Mouse (Mus musculus): ENCODE measurements around the gene Mycbp2. TPM values are rescaled to one million over a fixed set of nuclear protein-coding genes. Genes with fewer than 3 reads are reported as not detected.

Gene Mycbp2
- total RNA-seq, 1 experiment from 2014 or later = 66.3 TPM

DNA sequence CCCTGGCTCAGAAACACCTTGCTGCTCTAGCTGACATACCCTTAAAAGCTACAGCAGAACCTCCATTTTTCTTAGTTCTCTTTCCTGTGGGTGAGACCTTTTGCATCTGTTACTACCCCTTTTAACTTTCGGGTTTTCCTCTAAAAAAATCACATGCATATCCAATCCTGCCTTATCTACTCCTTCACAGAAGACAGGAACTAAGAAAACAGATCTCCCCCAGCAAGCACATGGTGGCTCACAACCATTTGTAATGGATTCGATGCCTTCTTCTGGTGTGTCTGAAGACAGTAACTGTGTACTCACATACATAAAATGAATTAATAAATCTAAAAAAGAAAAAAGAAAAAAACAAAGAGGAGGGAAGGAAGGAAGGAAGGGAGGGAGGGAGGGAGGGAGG is 87.9 kb downstream of the Mycbp2 start:
- no peak for DNase-seq

DNA sequence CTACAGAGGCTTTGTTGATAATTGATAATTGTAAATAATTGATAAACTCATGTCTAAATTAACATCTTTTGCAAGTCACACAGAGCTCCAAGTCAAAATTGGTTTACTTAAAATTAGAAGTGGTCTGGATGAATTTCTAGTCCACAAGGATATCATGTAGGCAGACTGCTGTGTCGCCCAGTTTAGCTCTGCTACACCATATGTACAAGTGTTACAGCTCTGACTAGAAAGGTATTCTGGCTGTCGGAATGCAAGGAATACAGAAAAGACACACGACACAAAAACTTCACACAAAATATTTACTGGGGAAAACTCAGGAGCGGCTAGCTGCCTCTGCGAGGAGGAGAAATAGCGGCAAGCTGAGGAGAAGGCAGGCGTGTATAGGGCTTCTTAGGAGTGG is 89.7 kb downstream of the Mycbp2 start:
- DNase-seq = no peak

DNA sequence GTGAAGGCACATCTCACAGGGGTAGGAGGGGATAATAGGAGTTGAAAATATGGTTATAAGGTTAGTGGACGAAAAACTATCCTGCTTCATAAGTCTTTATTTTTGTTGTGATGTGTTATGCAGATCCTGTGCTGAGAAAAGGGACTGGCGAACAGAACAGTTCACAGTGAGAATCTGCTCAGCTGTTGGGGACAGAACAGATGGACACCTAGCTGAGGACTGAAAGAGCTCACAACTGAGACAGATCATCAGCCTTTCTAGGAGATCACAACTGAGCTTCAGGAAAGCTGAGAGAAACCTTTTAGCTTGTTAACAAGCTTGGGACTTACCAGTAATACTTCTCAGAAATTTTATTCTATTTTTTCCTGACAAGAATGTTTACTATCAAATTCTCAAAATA is 92.3 kb downstream of the Mycbp2 start:
- DNase-seq = no peak

DNA sequence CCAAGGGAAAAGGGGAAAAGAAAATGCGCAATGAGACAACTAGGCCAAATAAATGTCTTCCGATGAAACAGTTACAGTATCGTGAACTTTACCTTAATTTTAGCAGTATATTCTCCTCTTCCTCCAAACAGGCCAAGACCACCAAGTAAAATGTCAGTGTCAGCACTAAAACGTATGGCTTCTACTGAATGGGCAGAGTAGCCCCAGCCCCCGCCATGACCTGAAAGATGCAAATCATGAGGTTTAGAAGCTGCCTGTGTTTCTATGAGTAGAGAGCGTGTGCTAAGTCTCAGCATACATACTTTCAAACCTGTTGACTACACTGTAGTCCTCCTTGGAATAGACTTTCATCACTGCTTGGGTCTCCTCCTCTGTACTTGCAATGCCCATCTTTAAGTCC is 104.6 kb downstream of the Mycbp2 start:
- DNase-seq = no peak

DNA sequence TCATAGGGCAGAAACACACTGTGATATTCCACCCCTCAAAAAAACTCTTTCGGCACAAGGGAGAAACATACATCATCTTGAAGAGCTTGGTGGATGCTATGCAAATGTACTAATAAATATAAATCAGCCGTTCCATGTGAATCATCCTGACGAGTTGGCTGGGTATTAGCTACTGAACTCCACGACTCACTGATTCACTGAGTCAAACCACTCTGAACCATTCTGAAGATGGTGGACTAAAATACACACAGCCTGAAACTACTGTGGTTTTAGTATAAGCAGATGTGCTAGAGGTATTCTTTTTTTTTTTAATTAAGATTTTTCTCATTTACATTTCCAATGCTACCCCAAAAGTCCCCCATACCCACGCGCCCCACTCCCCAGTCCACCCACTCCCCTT is 111.8 kb downstream of the Mycbp2 start:
- DNase-seq = no peak

DNA sequence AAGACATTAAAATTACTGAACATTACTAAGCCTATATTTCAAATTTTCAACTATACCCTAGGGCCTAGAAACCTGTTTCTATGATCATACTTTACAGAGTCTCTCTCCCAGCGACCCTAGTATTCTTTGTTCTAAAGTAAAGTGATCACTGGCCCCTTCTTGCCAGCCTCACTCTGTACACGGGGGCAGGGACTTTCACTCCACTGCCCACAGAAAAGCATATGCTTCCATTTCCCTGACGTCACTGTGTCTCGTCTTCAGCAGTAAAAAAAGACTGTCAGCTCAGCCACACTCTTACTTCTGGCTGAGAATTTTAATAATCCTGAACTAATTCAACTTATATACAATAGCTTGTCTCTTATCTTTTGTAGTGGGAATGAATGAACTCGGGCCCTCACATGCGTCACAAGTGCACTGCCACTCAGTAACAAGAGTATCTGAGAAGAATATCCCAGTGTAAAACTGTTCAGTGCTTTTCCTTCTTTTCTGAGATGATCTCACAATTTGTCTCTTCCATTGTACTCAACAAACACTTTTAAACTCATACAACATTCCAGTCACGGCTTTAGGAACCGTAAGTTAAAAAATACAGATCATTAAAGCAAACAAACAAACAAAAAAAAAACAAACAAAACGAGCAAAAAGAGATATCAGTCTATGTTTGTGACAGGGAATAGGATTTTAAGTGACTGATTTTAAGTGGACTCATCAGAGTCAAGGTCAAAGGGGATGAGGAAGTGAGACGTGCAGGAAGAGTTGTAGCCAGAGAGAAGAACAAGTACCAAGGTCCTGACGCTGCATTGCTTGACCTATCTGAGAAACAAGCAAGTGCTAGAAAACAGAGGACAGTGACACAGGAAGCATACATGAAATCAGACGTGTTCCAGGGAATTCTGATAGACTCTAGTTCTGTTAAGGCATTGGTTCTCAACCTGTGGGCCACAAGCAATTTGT is 112.7 kb downstream of the Mycbp2 start:
- no peak for DNase-seq

DNA sequence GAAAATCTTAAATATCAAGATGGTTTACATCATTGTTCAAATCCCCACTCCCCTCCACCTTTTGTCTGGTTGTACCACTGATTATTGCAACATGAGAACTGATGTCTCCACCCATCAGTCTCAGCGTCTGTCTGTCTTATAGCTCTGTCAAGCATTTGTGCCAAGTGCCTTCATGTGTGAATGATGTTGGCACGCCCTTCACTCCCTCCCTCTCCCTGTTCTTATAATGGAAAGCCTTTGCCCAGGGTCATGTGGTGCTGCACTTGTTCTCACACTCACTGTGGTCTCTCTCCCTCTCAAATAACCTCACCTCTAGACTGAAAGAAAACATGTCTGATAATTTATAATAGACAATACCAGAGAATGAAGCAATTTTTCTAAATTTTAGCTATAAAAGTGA is 124.3 kb downstream of the Mycbp2 start:
- no peak for DNase-seq

DNA sequence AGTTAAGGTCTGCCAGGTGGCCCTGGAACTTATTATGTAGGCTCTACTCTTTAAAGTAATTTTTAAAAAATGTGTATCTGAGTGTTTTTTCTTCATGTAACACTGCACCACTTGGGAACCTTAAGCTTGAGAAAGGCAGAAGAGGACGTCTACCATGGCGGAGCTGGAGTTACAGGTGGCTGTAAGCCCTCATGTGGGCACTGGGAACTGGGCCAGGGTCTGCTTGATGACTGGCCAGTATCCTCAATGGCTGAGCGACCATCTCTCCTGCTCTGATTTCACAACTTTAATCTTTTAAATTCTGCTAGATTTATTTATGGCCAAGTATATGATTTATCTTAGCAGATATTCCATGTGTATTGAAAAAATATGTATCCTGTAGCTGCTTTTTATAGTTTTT is 124.9 kb downstream of the Mycbp2 start:
- no peak for DNase-seq

DNA sequence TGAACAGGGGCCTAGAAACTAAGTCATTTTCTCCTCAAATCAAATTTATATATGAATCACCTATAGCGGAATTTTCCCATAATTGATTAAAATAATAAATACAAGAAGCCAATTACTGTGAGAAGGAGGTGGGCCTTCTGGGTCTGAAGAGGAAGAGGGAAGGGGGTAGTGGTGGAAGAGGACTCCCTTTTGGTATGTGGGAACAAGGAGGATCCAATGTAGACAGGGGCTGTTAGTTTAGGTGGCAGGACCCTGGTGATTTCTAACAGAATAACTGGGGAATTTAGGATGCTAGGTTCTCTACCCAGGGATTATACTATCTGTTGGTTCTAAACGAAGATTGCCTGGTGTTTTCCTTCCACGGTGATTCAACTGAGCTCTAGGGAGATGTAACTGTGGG is 130.3 kb downstream of the Mycbp2 start:
- DNase-seq = no peak

DNA sequence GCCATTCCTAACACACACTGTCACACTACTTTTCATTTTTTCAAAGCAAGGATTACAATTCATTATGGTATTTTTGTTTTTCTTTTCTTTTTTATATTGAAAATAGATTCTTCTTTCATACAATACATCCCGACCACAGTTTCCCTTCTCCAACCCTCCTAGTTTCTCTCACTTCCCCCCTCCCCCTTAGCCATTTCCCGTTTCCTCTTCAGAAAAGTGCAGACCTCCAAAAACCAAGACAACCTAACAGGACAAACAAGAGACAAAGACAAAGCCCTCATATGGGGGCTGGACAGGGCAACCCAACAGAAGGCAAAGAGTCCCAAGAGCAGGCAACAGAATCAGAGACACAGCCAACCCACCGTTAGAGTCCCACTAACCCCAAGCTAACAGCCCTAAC is 160.0 kb downstream of the Mycbp2 start:
- no peak for DNase-seq

DNA sequence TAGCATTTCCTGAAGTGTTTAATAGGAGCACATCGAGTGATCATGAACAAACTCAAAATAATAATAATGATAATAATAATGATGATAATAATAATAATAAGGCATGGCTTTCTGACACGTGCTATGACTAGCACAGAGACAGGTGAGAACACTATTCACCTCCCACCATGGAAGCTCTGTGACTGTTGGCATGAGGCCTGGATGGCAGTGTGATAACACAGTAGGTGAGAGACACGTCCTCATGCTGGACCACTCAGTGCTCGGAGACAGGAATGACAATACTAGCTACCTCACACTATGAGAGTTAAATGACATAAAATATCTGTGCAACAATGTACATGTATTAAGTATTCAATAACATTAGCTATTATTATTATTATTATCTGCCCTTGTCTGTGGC is 160.5 kb downstream of the Mycbp2 start:
- DNase-seq = no peak

DNA sequence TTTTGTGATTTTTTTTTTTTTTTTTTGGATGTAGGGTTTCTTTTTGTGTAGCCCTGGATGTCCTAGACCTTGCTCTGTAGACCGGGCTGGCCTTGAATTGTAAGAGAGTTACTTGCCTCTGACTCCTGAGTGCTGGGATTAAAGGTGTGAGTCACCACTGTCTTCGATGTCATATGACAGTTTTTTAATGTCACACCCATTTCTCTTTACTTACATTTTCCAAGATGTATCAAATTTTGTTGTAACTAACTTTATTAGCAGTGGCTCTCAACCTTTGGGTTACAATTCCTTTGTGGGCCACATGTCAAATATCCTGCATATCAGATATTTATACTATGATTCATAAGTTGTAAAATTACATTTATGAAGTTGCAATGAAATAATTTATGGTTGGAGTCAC is 166.5 kb downstream of the Mycbp2 start:
- DNase-seq = no peak

DNA sequence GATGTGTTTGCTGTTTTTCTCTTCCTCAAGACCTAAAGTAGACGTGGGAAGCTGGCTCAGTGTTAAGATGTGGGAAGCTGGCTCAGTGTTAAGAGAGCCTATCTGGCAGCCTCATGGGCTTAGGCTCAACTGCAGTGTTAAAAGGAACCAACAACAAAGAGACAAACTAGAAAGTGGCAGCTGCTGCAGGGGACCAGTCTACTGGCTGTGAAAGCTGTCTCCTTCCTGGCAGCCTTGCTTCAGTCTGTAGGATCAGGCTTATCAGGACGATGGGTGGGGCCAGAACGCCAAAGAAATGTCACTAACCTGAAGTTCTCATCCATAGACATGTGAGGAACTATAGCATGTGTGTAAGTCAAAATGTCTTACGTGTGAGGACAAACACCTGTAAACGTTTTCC is 183.7 kb downstream of the Mycbp2 start:
- DNase-seq = no peak

DNA sequence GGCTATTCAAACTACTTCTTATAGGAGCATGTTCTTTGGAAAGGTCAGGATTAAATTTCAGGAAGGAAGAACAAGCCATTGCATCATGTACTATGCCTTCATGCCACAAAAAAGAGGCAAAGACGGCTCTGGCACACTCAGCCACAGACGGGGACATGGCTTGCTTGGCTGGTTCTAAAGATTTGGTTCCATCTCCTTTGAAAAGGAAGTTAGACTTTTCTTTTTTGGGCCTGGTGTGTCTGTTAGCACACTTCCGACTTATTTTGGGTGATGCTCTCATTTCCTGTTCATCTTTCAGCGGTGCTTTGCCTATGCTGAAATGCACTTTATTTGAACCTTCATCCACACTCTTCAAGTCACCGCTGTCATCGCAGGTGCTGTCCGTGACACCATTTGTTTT is 190.9 kb downstream of the Mycbp2 start:
- no peak for DNase-seq

DNA sequence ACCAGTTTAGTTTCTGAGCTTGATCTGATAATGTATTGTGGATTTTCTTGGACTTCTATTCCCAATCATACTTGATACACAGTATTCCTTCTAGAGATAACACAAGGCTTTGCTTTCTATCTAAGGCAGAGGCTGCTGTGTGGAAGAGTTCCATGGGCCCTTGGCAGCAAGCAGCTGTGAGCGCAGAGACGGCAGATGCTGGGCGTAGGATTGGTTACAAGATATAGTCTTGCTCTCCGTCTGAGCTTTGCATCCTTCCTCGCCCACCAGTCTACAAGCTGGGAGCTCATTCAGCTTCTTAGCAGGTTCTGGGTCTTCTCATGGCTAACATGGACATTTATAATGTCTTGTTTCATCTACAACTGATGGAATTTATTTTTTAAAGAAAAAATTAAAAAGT is 196.5 kb downstream of the Mycbp2 start:
- DNase-seq = no peak

DNA sequence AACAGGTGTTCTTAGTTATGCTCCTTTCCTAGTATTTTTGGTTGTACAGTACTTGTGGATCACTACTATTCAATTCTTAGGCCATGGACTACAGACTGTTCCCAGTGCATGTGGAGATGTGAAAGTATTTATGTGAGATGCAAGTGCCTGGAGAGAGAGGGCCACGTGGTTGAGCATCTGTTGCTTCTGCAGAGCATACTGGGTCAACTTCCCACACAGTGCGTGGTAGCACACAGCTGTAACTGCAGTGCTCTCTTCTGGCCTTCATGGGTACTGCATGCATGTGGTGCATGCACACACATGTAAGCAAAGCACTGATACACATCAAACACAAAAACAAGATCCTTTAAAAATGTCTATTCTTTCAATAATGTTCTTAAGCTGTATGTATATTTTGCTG is 214.6 kb downstream of the Mycbp2 start:
- peak; percentile 14 for DNase-seq

DNA sequence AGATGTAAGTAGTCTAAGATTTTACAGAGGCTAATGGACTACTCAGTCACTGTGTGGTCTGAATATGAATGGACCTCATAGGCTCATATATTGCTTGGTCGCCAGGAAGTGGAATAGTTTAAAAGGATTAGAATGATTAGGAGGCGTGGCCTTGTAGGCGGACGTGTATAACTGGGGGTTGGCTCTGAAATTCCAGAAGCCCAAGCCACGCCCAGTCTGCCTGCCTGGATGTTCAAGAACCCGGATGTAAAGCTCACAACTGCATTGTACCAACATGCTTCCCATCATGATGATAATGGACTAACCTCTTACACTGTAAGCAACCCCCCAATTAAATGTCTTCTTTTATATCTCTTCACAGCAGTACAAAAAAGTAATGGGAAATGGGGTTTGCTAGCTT is 220.9 kb downstream of the Mycbp2 start:
- no peak for DNase-seq

DNA sequence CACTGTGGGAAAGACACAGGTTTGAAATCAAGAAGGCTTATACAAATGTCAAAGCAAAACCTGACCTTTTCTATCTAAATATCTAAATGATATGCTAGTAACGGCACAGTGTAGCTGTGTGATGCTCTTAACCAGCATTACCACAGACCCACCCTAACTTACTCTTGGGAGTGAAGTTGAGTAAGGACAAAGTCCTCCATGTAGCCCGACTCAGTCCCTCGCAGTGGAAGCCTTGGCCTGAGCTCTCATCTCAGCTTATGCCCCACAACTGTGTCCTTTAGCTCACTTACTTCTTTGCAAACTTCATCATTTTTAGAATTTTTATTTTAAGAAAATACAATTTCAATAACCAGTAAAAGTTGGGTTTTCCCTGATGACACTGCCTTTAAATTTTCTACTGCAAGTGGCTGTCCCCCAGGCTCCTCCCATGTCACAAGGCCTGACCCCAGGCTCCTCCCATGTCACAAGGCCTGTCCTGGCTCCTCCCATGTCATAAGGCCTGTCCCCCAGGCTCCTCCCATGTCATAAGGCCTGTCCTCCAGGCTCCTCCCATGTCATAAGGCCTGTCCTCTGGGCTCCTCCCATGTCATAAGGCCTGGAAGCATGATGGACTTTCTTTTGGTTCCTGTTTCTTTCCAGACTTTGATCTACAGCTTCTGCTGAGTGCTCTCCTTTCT is 231.5 kb downstream of the Mycbp2 start:
- no peak for DNase-seq

DNA sequence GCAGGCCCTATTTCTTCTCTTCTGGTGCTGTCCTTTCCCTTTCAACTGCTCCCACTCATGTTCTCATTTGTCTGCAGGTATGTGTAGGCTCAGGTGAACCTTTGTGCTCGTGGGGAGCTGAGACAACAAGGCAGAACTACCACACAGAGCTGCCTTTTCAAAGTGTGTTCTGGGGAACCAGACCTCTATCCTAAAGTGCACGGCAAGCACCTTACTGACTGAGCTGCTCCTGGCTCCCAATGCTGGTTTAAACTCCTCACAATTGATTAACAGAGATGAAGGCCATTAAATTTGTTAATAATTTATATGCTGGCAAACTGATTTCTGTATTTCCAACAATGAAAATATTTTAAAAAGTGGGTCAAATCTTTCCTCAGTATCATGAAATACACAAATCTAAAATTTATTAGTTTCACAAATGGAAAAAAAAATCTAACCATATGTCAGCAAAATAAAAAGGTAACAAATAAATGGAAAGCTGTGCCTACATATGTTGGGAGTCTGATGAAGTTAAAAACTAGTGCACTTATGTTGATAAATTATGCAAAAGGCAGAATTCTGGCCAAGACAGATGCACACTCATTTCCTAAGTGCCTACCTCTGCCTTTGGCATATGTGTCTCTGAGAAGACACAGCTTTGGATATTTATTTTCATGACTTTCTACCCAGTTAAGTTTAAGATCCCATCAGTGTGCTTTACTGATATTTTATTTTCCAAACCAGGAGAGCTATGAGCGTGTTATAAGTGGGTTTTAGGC is 233.8 kb downstream of the Mycbp2 start:
- no peak for DNase-seq

DNA sequence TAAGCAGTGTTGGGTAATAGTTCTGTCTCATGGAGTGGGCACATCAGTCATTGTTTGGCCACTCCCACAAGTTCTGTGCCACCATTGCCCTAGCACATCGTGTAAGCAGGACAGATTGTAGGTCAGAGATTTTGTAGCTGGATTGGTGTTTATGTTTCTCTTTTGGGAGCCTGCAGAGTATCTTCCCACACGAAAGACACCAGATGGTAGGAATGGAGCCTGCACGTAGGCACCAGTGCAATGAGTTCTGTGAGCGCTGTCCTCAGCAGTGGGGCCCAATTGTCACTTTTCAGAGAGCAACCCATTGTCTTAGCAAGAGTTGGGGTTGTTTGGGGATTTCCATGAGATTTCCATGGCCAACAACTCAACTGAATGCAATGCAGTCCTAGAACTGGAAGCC is 236.6 kb downstream of the Mycbp2 start:
- no peak for DNase-seq

DNA sequence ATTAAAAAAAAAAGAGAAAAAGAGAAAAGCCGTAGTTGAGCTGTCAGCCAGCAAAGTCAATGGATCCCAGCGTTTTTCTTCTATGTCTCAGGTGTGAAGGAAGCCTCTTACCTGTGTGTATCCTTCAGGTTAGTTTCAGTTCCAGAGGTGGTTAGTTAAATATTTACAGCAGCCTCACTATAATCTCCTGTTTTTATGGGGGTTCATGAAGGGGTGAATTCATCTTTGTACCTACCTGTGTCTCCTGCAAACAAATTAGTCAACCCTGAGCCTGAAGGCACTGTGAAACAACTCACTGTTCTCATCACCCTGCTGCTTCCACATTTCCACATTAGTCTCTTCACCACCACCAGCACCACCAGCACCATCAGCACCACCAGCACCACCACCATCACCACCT is 240.3 kb downstream of the Mycbp2 start:
- DNase-seq = no peak

DNA sequence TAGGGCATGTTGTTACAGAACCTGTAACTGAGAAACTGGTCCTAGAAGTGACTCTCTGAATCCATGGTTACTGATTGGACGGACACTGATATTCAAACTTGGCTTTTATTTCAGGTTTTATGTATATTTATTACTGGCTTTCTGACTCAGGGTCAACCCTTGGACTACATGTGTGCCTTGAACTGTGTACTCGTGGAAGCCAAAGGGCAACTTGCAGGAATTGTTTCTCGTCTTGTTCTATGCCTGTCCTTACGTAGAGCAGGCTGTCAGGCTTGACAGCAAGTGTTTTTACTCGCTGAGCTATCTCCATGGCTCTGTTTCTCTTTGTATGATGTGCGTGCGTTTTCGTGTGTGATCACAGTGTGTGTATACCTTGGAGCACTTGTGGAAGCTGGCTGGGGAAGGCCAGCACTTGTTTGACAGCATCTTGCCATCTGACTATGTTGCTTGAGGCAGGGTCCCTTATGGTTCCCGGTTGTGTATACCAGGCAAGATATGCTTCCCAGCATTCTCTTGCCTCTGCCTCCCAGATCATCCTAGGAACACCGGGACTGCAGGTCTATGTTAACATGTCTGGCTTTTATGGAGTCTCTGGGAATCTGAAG is 243.8 kb downstream of the Mycbp2 start:
- no peak for DNase-seq

DNA sequence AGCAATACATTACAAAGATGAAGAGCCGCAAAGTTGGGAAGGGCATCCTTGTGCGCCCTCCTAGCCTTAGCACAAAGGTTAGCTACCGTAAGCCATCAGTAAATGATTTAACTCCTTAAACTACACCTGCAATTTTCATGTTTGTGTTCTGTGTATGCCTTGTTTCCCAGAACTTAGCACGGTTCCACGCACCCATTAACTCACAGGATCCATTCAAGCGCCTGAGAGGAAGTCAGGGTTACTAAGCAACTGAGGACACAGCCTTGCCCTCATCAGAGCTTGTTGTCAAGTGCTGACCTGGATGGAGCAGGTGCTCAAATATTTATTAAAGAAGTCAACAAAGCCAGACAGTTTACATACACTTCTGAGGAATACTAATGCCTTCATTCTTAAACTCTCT is 244.4 kb downstream of the Mycbp2 start:
- no peak for DNase-seq
